Mouse (Mus musculus) right cerebral cortex, postnatal 14 days (tissue): ENCODE data around the gene Fbn1.

Experiments used
- DNase-seq: peaks from one replicate; pipeline ENCODE4 v3.0.0; 2022

Fbn1 gene

GRCm38 (mm10) chr2:125454781-125455180 lies 53.0 kb downstream of the Fbn1 start:
- no peak for DNase-seq

GRCm38 (mm10) chr2:125452369-125453097 lies 55.3 kb downstream of the Fbn1 start:
- no peak for DNase-seq

GRCm38 (mm10) chr2:125449361-125449760 lies 58.4 kb downstream of the Fbn1 start:
- DNase-seq: no peak

GRCm38 (mm10) chr2:125448881-125449280 lies 58.9 kb downstream of the Fbn1 start:
- DNase-seq: no peak

GRCm38 (mm10) chr2:125447274-125447898 lies 60.4 kb downstream of the Fbn1 start:
- DNase-seq: no peak

GRCm38 (mm10) chr2:125438381-125438780 lies 69.4 kb downstream of the Fbn1 start:
- DNase-seq: no peak

- DNase-seq: no peak
Measured at GRCm38 (mm10) chr2:125436240-125436639, 71.6 kb downstream of the Fbn1 start.

GRCm38 (mm10) chr2:125433524-125433923 lies 74.3 kb downstream of the Fbn1 start:
- DNase-seq: no peak

GRCm38 (mm10) chr2:125431491-125431890 lies 76.3 kb downstream of the Fbn1 start:
- DNase-seq: no peak

GRCm38 (mm10) chr2:125428811-125429438 lies 78.9 kb downstream of the Fbn1 start:
- DNase-seq: no peak

GRCm38 (mm10) chr2:125420604-125421003 lies 87.2 kb downstream of the Fbn1 start:
- no peak for DNase-seq

GRCm38 (mm10) chr2:125419681-125420080 lies 88.1 kb downstream of the Fbn1 start:
- DNase-seq: no peak

- no peak for DNase-seq
Measured at GRCm38 (mm10) chr2:125418546-125418945, 89.2 kb downstream of the Fbn1 start.

GRCm38 (mm10) chr2:125416541-125417245 lies 91.1 kb downstream of the Fbn1 start:
- no peak for DNase-seq

GRCm38 (mm10) chr2:125412351-125412750 lies 95.4 kb downstream of the Fbn1 start:
- DNase-seq: no peak

GRCm38 (mm10) chr2:125411777-125412176 lies 96.0 kb downstream of the Fbn1 start:
- no peak for DNase-seq

- no peak for DNase-seq
Measured at GRCm38 (mm10) chr2:125404509-125405105, 103.2 kb downstream of the Fbn1 start.

GRCm38 (mm10) chr2:125402276-125402675 lies 105.5 kb downstream of the Fbn1 start:
- no peak for DNase-seq

- DNase-seq: no peak
Measured at GRCm38 (mm10) chr2:125400121-125400520, 107.7 kb downstream of the Fbn1 start.

- no peak for DNase-seq
Measured at GRCm38 (mm10) chr2:125397796-125398195, 110.0 kb downstream of the Fbn1 start.

- no peak for DNase-seq
Measured at GRCm38 (mm10) chr2:125394428-125395101, 113.2 kb downstream of the Fbn1 start.

GRCm38 (mm10) chr2:125391582-125391981 lies 116.2 kb downstream of the Fbn1 start:
- no peak for DNase-seq
